Mouse (Mus musculus): ENCODE results near the gene Cdk14. TPM values are rescaled to one million over a fixed set of nuclear protein-coding genes. Genes with fewer than 3 reads are reported as not detected.

Gene Cdk14
- polyA plus RNA-seq, 1 experiment from 2014 or later: 10.6 TPM

DNA sequence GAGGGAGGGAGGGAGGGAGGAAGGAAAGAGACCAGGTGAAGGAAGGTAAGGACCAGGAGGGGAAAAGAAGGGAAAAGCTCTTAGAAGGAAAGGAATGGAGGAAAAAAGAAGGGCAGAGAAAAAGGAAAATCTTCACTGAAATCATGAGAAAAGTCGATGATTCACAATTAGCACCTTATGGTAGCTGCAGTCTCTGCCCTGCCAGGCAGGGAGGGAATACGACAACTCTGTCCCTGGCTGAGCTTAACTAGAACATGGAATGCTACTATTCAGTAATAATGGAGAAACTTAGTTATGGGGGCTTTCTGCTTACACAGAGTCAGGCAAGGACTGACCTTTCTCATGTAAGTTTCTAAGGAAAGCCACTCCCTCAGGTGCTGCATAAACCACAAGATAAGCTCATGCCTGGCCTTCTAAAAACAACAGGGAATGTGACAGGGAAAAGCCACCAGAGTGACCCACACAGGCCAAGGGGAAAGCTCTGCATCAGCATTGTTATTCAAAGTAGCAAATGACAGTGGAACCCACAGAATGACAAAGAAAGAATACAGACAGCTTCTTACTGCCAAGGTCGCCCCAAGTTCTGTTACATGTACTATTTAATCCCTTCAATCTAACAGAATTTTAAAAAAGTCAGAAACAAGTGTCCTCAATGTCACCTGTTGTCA, 323.7 kb downstream of the Cdk14 start:
- 55% methylated on average over 3 of the region's 3 CpGs for WGBS
- no peaks in the 10 kb centered on the region for H3K36me3 ChIP-seq (ENCODE audit: control insufficient read depth, insufficient read depth)
- H3K4me1 ChIP-seq (ENCODE audit: control insufficient read depth, insufficient read depth, low read length): no peaks in the 10 kb centered on the region
- no peak for ATAC-seq (replicated peaks; ENCODE audit: extremely low read depth, insufficient read depth, low FRiP score)
- no peaks in the 10 kb centered on the region for H3K9me3 ChIP-seq (replicated peaks; ENCODE audit: control insufficient read depth, low read length)
- H3K4me3 ChIP-seq (ENCODE audit: low read length): no peak overlapping the region
- H3K27me3 ChIP-seq (ENCODE audit: control insufficient read depth, insufficient read depth, low read length): no peaks in the 10 kb centered on the region
- H3K9ac ChIP-seq (ENCODE audit: low read length): no peak overlapping the region
- no peak overlapping the region for H3K4me2 ChIP-seq (ENCODE audit: low read depth, low read length)
- H3K27ac ChIP-seq (ENCODE audit: low read length): no peak overlapping the region

DNA sequence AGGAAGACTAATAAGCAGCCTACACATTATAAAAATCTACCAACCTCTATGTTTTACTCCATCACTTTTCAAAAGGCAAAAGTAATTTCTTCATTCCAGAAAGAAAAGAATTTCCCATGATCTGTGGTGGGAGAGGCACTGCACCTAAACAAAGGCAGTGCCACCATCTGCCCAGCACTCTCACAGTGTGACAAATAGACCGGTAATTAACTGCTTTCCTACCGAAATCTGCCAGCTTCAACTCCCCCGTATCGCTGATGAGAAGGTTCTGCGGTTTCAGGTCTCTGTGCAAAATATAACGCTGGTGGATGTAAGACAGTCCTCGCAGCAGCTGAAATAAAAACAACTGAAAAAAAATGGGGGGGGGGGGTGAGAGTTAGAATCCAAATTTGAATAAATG, 327.4 kb downstream of the Cdk14 start:
- H3K4me2 ChIP-seq (ENCODE audit: low read depth, low read length): no peak overlapping the region
- WGBS: 89% methylated on average over 7 of the region's 7 CpGs
- H3K9ac ChIP-seq (ENCODE audit: low read length): no peak overlapping the region
- H3K9me3 ChIP-seq (replicated peaks; ENCODE audit: control insufficient read depth, low read length): no peaks in the 10 kb centered on the region
- H3K27me3 ChIP-seq (ENCODE audit: control insufficient read depth, insufficient read depth, low read length): no peaks in the 10 kb centered on the region
- H3K4me3 ChIP-seq (ENCODE audit: low read length): no peak overlapping the region
- no peaks in the 10 kb centered on the region for H3K4me1 ChIP-seq (ENCODE audit: control insufficient read depth, insufficient read depth, low read length)
- no peaks in the 10 kb centered on the region for H3K36me3 ChIP-seq (ENCODE audit: control insufficient read depth, insufficient read depth)
- H3K27ac ChIP-seq (ENCODE audit: low read length): no peak overlapping the region
- no peak for ATAC-seq (replicated peaks; ENCODE audit: extremely low read depth, insufficient read depth, low FRiP score)

DNA sequence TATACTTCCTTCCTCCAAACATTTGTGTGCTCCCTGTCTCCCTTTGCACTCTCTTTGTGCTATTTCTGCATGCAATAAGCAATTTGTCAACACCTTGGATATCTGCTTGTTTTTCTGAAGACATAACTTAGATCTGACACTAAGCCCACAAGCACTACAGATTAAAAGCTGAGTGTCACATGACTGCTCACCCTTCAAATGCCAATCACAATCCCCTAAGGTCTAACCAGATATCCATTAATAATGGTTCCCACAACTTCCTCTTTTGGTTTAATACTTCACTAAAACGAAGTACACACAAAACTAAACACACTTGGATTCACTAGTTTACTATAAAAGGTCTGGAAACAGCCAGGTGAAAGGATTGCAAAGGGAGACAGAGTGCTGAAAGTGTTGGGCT, 348.6 kb downstream of the Cdk14 start:
- Histone ChIP-seq H3K4me3 (ENCODE audit: low read length) (no peak overlapping the region), H3K9me3 (replicated peaks; ENCODE audit: control insufficient read depth, low read length) (no peaks in the 10 kb centered on the region), H3K9ac (ENCODE audit: low read length) (no peak overlapping the region), H3K27ac (ENCODE audit: low read length) (no peak overlapping the region), H3K4me1 (ENCODE audit: control insufficient read depth, insufficient read depth, low read length) (peaks cover 7% of the 10 kb centered on the region), H3K27me3 (ENCODE audit: control insufficient read depth, insufficient read depth, low read length) (no peaks in the 10 kb centered on the region), H3K4me2 (ENCODE audit: low read depth, low read length) (no peak overlapping the region), H3K36me3 (ENCODE audit: control insufficient read depth, insufficient read depth) (no peaks in the 10 kb centered on the region)
- WGBS: 36% methylated on average over 1 of the region's 1 CpGs
- no peak for ATAC-seq (replicated peaks; ENCODE audit: extremely low read depth, insufficient read depth, low FRiP score)

DNA sequence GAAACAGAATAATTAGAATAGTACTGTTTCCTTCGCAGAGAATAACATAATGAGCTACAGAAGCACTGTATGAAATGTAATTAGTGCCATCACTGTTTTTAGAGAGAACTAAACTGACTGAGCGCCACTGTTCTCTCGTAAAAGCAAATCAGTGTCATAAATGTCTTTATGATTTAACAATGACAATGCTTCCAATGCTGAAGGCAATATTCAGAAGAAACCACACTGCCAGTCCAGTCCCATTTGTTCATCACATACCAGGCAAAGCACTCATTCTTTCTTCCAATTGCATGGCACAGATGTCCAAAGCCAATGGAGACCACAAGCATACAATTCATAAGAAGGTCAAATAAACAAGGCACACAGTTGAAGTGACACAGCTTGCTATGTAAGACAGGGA, 355.4 kb downstream of the Cdk14 start:
- Histone ChIP-seq H3K36me3 (ENCODE audit: control insufficient read depth, insufficient read depth) (no peaks in the 10 kb centered on the region), H3K4me2 (ENCODE audit: low read depth, low read length) (no peak overlapping the region), H3K4me3 (ENCODE audit: low read length) (no peak overlapping the region), H3K9ac (ENCODE audit: low read length) (no peak overlapping the region), H3K4me1 (ENCODE audit: control insufficient read depth, insufficient read depth, low read length) (no peaks in the 10 kb centered on the region), H3K27me3 (ENCODE audit: control insufficient read depth, insufficient read depth, low read length) (no peaks in the 10 kb centered on the region), H3K27ac (ENCODE audit: low read length) (no peak overlapping the region), H3K9me3 (replicated peaks; ENCODE audit: control insufficient read depth, low read length) (no peaks in the 10 kb centered on the region)
- no peak for ATAC-seq (replicated peaks; ENCODE audit: extremely low read depth, insufficient read depth, low FRiP score)
- WGBS: 86% methylated on average over 3 of the region's 3 CpGs

DNA sequence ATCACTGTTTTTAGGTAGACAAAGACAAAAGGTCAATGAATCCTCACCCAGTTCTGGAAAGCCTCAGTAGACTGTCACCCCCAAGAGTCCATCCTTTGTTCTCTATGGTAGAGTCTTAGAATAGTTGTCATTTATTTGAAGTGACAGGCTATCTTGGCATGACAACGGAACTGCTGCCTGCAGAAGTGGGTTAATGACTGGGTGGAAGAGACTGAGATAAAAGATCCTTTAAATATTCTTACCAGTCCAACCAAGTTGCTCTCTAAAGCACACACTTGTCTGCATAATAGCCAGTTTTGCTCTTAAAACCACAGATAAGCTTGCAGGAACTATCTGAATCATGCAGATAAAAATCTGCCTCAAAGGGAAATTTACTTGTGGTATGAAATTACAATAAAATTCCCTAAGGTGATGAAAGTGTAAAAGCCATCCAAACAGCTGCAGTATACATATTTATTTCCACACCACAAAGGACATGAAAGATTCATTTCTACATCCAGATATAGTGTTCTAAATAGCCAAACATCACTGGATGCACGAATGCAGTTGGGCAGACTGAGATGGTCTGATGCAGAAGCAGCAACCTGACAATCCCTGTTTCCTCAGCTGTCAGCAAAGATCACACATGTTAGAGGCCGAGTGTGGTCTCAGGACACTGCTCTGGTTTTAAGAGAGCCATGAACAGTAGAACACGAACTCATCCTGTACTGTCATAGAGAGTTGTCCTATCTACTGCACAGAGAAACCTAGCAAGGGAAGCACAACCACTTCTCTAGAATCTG, 363.8 kb downstream of the Cdk14 start:
- H3K4me2 ChIP-seq (ENCODE audit: low read depth, low read length): no peak overlapping the region
- H3K4me1 ChIP-seq (ENCODE audit: control insufficient read depth, insufficient read depth, low read length): peaks cover 8% of the 10 kb centered on the region; the same call in 1 of the 2 replicates
- H3K27me3 ChIP-seq (ENCODE audit: control insufficient read depth, insufficient read depth, low read length): no peaks in the 10 kb centered on the region
- ATAC-seq (replicated peaks; ENCODE audit: extremely low read depth, insufficient read depth, low FRiP score): peak; percentile 41; the same call in 1 of the 2 replicates
- H3K36me3 ChIP-seq (ENCODE audit: control insufficient read depth, insufficient read depth): no peaks in the 10 kb centered on the region
- no peak overlapping the region for H3K9ac ChIP-seq (ENCODE audit: low read length)
- no peak overlapping the region for H3K4me3 ChIP-seq (ENCODE audit: low read length)
- H3K9me3 ChIP-seq (replicated peaks; ENCODE audit: control insufficient read depth, low read length): no peaks in the 10 kb centered on the region
- H3K27ac ChIP-seq (ENCODE audit: low read length): peak overlapping the region; percentile 37; the same call in 1 of the 2 replicates
- WGBS: 35% methylated on average over 4 of the region's 4 CpGs

DNA sequence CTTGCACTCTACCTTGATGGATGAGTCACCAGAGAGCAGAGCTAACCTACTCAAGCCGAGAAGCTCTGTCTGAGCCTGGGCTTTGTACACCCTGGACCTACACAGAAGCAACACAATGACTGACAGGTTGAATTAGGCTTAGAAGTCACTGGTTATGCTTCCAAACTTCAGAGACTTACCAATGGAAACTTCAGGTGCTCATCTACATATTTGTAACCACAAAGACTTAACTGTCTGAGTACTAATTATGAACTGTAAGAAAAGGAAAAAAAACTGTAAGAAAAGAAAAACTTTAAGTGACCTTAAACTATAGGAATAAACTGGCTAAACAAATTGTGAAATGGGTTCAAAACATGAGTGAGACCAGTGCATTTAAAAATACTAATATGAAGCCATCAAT, 364.6 kb downstream of the Cdk14 start:
- Histone ChIP-seq H3K4me1 (ENCODE audit: control insufficient read depth, insufficient read depth, low read length) (peaks cover 8% of the 10 kb centered on the region; the same call in 1 of the 2 replicates), H3K9ac (ENCODE audit: low read length) (no peak overlapping the region), H3K4me3 (ENCODE audit: low read length) (no peak overlapping the region), H3K27me3 (ENCODE audit: control insufficient read depth, insufficient read depth, low read length) (no peaks in the 10 kb centered on the region), H3K27ac (ENCODE audit: low read length) (no peak overlapping the region), H3K4me2 (ENCODE audit: low read depth, low read length) (no peak overlapping the region), H3K9me3 (replicated peaks; ENCODE audit: control insufficient read depth, low read length) (no peaks in the 10 kb centered on the region), H3K36me3 (ENCODE audit: control insufficient read depth, insufficient read depth) (no peaks in the 10 kb centered on the region)
- ATAC-seq (replicated peaks; ENCODE audit: extremely low read depth, insufficient read depth, low FRiP score): no peak; the same call in 1 of the 2 replicates
- 42% methylated on average over 1 of the region's 1 CpGs for WGBS

DNA sequence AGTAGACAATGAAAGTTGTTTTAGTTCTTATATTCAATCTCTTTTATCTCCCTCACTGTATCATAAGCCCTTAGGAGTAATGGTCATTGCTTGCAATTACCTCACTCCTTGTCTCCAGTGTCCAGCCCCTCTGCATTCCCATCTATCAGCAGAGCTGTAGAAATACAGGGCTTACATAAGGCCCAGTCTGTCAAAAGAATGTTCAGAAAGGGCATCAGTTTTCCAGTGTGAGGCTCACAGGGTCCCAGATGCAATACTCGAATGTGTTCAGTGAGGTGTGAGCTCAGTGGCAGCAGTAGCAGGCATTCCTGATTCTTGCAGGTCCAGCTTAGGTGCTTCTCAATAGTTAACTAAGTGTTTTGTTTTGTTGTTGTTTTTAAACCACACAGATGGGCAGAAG, 365.8 kb downstream of the Cdk14 start:
- H3K4me1 ChIP-seq (ENCODE audit: control insufficient read depth, insufficient read depth, low read length): peaks cover 8% of the 10 kb centered on the region; the same call in 1 of the 2 replicates
- no peaks in the 10 kb centered on the region for H3K36me3 ChIP-seq (ENCODE audit: control insufficient read depth, insufficient read depth)
- H3K4me2 ChIP-seq (ENCODE audit: low read depth, low read length): no peak overlapping the region
- no peak overlapping the region for H3K4me3 ChIP-seq (ENCODE audit: low read length)
- H3K9me3 ChIP-seq (replicated peaks; ENCODE audit: control insufficient read depth, low read length): no peaks in the 10 kb centered on the region
- H3K27me3 ChIP-seq (ENCODE audit: control insufficient read depth, insufficient read depth, low read length): no peaks in the 10 kb centered on the region
- no peak for ATAC-seq (replicated peaks; ENCODE audit: extremely low read depth, insufficient read depth, low FRiP score)
- H3K9ac ChIP-seq (ENCODE audit: low read length): no peak overlapping the region
- H3K27ac ChIP-seq (ENCODE audit: low read length): no peak overlapping the region
- WGBS: 31% methylated on average over 1 of the region's 1 CpGs

DNA sequence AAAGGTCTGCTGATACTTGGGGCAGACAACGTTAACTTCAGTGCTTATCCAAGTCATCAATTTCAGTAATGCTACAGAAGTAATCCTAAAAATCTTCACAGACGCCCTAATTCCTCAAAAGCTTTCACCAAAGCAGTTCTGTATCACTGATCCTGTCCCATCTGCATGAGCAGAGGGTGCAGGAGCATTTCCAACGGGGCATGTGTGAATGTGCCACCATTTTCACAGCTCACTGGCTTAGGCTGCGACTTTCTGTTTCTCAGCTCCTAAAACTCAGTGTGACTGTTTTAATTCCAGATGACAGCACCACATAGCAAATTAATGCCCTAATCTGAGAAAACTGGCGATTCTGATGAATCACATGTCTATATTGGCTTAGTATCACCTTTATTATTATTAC, 375.8 kb downstream of the Cdk14 start:
- Histone ChIP-seq H3K9ac (ENCODE audit: low read length) (no peak overlapping the region), H3K4me3 (ENCODE audit: low read length) (no peak overlapping the region), H3K36me3 (ENCODE audit: control insufficient read depth, insufficient read depth) (no peaks in the 10 kb centered on the region), H3K27me3 (ENCODE audit: control insufficient read depth, insufficient read depth, low read length) (no peaks in the 10 kb centered on the region), H3K4me1 (ENCODE audit: control insufficient read depth, insufficient read depth, low read length) (no peaks in the 10 kb centered on the region), H3K4me2 (ENCODE audit: low read depth, low read length) (no peak overlapping the region), H3K27ac (ENCODE audit: low read length) (no peak overlapping the region), H3K9me3 (replicated peaks; ENCODE audit: control insufficient read depth, low read length) (no peaks in the 10 kb centered on the region)
- 81% methylated on average over 5 of the region's 5 CpGs for whole genome bisulfite sequencing
- no peak for ATAC-seq (replicated peaks; ENCODE audit: extremely low read depth, insufficient read depth, low FRiP score)

DNA sequence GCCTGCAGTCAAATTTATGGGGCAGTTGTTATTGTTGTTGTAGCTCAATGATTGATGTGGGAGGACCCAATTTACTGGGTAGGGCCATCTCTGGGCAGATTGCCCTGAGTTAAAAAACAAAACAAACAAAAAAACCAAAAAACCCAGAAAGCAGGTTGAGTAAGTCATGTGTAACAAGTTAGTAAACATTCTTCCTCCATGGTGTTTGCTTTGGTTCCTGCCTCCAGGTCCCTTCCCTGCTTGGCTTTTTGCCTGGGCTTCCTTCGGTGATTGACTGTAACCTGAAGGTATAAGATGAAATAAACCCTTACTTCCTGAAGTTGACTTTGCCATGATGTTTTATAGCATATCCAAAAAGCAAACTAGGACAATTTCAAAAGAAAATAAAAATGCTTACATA, 377.4 kb downstream of the Cdk14 start:
- H3K9ac ChIP-seq (ENCODE audit: low read length): no peak overlapping the region
- no peaks in the 10 kb centered on the region for H3K36me3 ChIP-seq (ENCODE audit: control insufficient read depth, insufficient read depth)
- ATAC-seq (replicated peaks; ENCODE audit: extremely low read depth, insufficient read depth, low FRiP score): no peak
- H3K4me2 ChIP-seq (ENCODE audit: low read depth, low read length): no peak overlapping the region
- no peaks in the 10 kb centered on the region for H3K9me3 ChIP-seq (replicated peaks; ENCODE audit: control insufficient read depth, low read length)
- H3K4me3 ChIP-seq (ENCODE audit: low read length): no peak overlapping the region
- WGBS: 67% methylated on average over 1 of the region's 1 CpGs
- H3K4me1 ChIP-seq (ENCODE audit: control insufficient read depth, insufficient read depth, low read length): no peaks in the 10 kb centered on the region
- H3K27ac ChIP-seq (ENCODE audit: low read length): no peak overlapping the region
- H3K27me3 ChIP-seq (ENCODE audit: control insufficient read depth, insufficient read depth, low read length): no peaks in the 10 kb centered on the region

All from heart, embryonic 16.5 days (tissue).